In the genomic region with DNA sequence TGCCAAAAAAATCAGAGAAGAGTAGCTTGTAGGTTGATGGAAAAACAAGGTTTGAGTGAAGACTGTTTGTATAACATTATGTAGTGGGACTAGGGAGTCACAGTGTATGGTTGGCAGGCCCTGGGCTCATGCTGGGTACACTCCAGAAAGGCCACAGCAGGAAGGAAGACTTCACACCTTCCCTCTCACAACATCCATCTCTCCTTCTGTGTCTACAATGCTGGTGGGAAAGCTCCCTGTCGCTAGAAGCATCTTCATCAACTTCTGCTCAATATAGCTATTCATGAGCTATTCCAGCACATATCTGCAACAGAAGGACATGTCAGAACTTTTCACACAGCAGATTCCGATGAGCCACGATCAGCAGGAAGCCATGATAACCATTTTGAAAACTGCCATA, we compare ENCODE assay signal across 23 mouse cellular contexts.
DNase-seq lines count a peak whose midpoint lies in the region; ATAC-seq and TF ChIP-seq lines count a peak whose summit lies in the region.
"Had no signal": no experiment of that assay in that cellular context is flagged by ENCODE, and none has a peak within 500 bp of the region (broad histone marks: within the 10 kb centered on the region; RNA-seq: fewer than 3 reads in every experiment).

No protein-coding gene starts in this region.

- no peak for ATAC-seq in hindbrain, postnatal 0 days
- no peak for ATAC-seq in hindbrain, embryonic 12.5 days (ENCODE audit: low FRiP score)
- ATAC-seq: activated CD4-positive, CD25-positive, alpha-beta regulatory T cell, adult 4 months had no signal

- no peak overlapping the region for H3K27ac ChIP-seq in hindbrain, postnatal 0 days
- H3K27ac ChIP-seq in hindbrain, embryonic 12.5 days = no peak overlapping the region
- H3K27ac ChIP-seq in embryonic facial prominence, embryonic 10.5 days (replicated peaks) = no peak overlapping the region
- H3K27ac ChIP-seq: embryonic facial prominence, embryonic 12.5 days; heart, adult 2 months; heart, embryonic 13.5 days; limb, embryonic 10.5 days; liver, embryonic 15.5 days had no signal

- H3K9me3 ChIP-seq in hindbrain, postnatal 0 days (ENCODE audit: low read length) = no peaks in the 10 kb centered on the region
- no peaks in the 10 kb centered on the region for H3K9me3 ChIP-seq in hindbrain, embryonic 12.5 days (replicated peaks)
- H3K9me3 ChIP-seq in embryonic facial prominence, embryonic 10.5 days = no peaks in the 10 kb centered on the region
- H3K9me3 ChIP-seq: embryonic facial prominence, embryonic 12.5 days; heart, embryonic 13.5 days; limb, embryonic 10.5 days; liver, embryonic 15.5 days had no signal

- H3K4me1 ChIP-seq in hindbrain, postnatal 0 days (ENCODE audit: insufficient read depth, low read length) = no peaks in the 10 kb centered on the region
- no peaks in the 10 kb centered on the region for H3K4me1 ChIP-seq in hindbrain, embryonic 12.5 days
- no peaks in the 10 kb centered on the region for H3K4me1 ChIP-seq in embryonic facial prominence, embryonic 10.5 days
- H3K4me1 ChIP-seq: embryonic facial prominence, embryonic 12.5 days; heart, embryonic 13.5 days; limb, embryonic 10.5 days; liver, embryonic 15.5 days had no signal

- H3K4me3 ChIP-seq in hindbrain, postnatal 0 days (ENCODE audit: low read length) = no peak overlapping the region
- H3K4me3 ChIP-seq in hindbrain, embryonic 12.5 days = no peak overlapping the region
- no peak overlapping the region for H3K4me3 ChIP-seq in embryonic facial prominence, embryonic 10.5 days
- H3K4me3 ChIP-seq: embryonic facial prominence, embryonic 12.5 days; heart, adult 2 months; heart, embryonic 13.5 days; limb, embryonic 10.5 days; liver, embryonic 15.5 days had no signal

- TF ChIP-seq CTCF in hindbrain, postnatal 0 days (IDR thresholded peaks at IDR 0.05; ENCODE audit: low read depth) = no peak

- no peak overlapping the region for H3K9ac ChIP-seq in hindbrain, postnatal 0 days (replicated peaks; ENCODE audit: low read length)
- no peak overlapping the region for H3K9ac ChIP-seq in hindbrain, embryonic 12.5 days
- H3K9ac ChIP-seq: embryonic facial prominence, embryonic 12.5 days; heart, embryonic 13.5 days; liver, embryonic 15.5 days had no signal

- DNase-seq in cerebellum, postnatal 10 days = peak; percentile 20 to 37
- DNase-seq in cerebellum, adult 18-20 months = no peak
- peak; percentile 10 for DNase-seq in hindbrain, postnatal 0 days (ENCODE audit: low spot score)
- peak; percentile 22 to 56 for DNase-seq in right cerebral cortex, postnatal 10 days (ENCODE audit: low spot score in 2 of 2)
- no peak for DNase-seq in right cerebral cortex, postnatal 14 days
- DNase-seq in telencephalon, adult 2 months (ENCODE audit: low read depth, low spot score) = peak; percentile 16
- DNase-seq in embryonic facial prominence, embryonic 10.5 days (ENCODE audit: low spot score) = no peak
- DNase-seq: adrenal gland, adult 8-10 months; cerebellum, adult 9-11 months; gastrocnemius, postnatal 36 days; heart, adult 2 months; heart, postnatal 14 days; kidney, adult 18-20 months; kidney, postnatal 4 days; layer of hippocampus, adult 9-11 months; liver had no signal

- H3K27me3 ChIP-seq in hindbrain, postnatal 0 days (ENCODE audit: insufficient read depth, low read length) = no peaks in the 10 kb centered on the region
- H3K27me3 ChIP-seq in hindbrain, embryonic 12.5 days = no peaks in the 10 kb centered on the region
- no peaks in the 10 kb centered on the region for H3K27me3 ChIP-seq in embryonic facial prominence, embryonic 10.5 days (replicated peaks; ENCODE audit: low read depth, poor library complexity, severe bottlenecking)
- H3K27me3 ChIP-seq: embryonic facial prominence, embryonic 12.5 days; heart, embryonic 13.5 days; liver, embryonic 15.5 days had no signal

- H3K4me2 ChIP-seq in hindbrain, postnatal 0 days (ENCODE audit: low read depth, low read length) = no peak overlapping the region
- no peak overlapping the region for H3K4me2 ChIP-seq in hindbrain, embryonic 12.5 days (replicated peaks)
- H3K4me2 ChIP-seq: embryonic facial prominence, embryonic 12.5 days; heart, embryonic 13.5 days; liver, embryonic 15.5 days; midbrain, embryonic 11.5 days had no signal

- WGBS in hindbrain, postnatal 0 days = 65% methylated on average over 3 of the region's 3 CpGs
- 82% methylated on average over 3 of the region's 3 CpGs for WGBS in hindbrain, embryonic 12.5 days
- WGBS in embryonic facial prominence, embryonic 10.5 days = 85% methylated on average over 3 of the region's 3 CpGs

- H3K36me3 ChIP-seq in hindbrain, postnatal 0 days (ENCODE audit: insufficient read depth, low read length) = no peaks in the 10 kb centered on the region
- H3K36me3 ChIP-seq in hindbrain, embryonic 12.5 days = no peaks in the 10 kb centered on the region
- no peaks in the 10 kb centered on the region for H3K36me3 ChIP-seq in embryonic facial prominence, embryonic 10.5 days (replicated peaks)
- H3K36me3 ChIP-seq: embryonic facial prominence, embryonic 12.5 days; heart, embryonic 13.5 days; limb, embryonic 10.5 days; liver, embryonic 15.5 days had no signal

Comparison
In these comparisons a context has a peak if more than half of its experiments do, and no peak if none do; other contexts are left out.
1. DNase-seq: peak in cerebellum, postnatal 10 days (2 of 2), hindbrain, postnatal 0 days (single experiment), right cerebral cortex, postnatal 10 days (2 of 2) and telencephalon, adult 2 months (single experiment); none in cerebellum, adult 18-20 months (0 of 2), right cerebral cortex, postnatal 14 days (single experiment) and embryonic facial prominence, embryonic 10.5 days (single experiment).